Mouse (Mus musculus): Measurements from ENCODE around the gene Crtc2. TPM values are rescaled to one million over a fixed set of nuclear protein-coding genes. Genes with fewer than 3 reads are reported as not detected.

The Crtc2 gene
- polyA plus RNA-seq, 1 experiment from 2014 or later, result 21.1 TPM

- H3K9me3 ChIP-seq, result no peaks in the 10 kb centered on the region
- peaks cover 16% of the 10 kb centered on the region for H3K4me1 ChIP-seq
- H3K9ac ChIP-seq (replicated peaks), result no peak overlapping the region
- no peak for ATAC-seq (replicated peaks)
- no peaks in the 10 kb centered on the region for H3K27me3 ChIP-seq
- WGBS, result 20% methylated on average over 5 of the region's 5 CpGs
- H3K4me3 ChIP-seq, result peak overlapping the region; percentile 41
- no peaks in the 10 kb centered on the region for H3K36me3 ChIP-seq
- H3K4me2 ChIP-seq (replicated peaks), result peak overlapping the region; percentile 78
- H3K27ac ChIP-seq (replicated peaks), result no peak overlapping the region
These were observed 32.8 kb upstream of the Crtc2 start for GRCm38 (mm10) chr3:90221123-90221522.

- H3K36me3 ChIP-seq, result no peaks in the 10 kb centered on the region
- no peak for ATAC-seq (replicated peaks)
- no peaks in the 10 kb centered on the region for H3K9me3 ChIP-seq
- H3K27me3 ChIP-seq, result no peaks in the 10 kb centered on the region
- no peak overlapping the region for H3K27ac ChIP-seq (replicated peaks)
- H3K9ac ChIP-seq (replicated peaks), result no peak overlapping the region
- H3K4me3 ChIP-seq, result no peak overlapping the region
- 88% methylated on average over 4 of the region's 4 CpGs for WGBS
- H3K4me1 ChIP-seq, result peaks cover 16% of the 10 kb centered on the region
- H3K4me2 ChIP-seq (replicated peaks), result no peak overlapping the region
These were observed 31.5 kb upstream of the Crtc2 start for GRCm38 (mm10) chr3:90222455-90222854.

- ATAC-seq (replicated peaks), result no peak
- Histone ChIP-seq H3K36me3 (no peaks in the 10 kb centered on the region), H3K4me2 (replicated peaks) (no peak overlapping the region), H3K9me3 (no peaks in the 10 kb centered on the region), H3K27me3 (no peaks in the 10 kb centered on the region), H3K4me3 (no peak overlapping the region), H3K9ac (replicated peaks) (no peak overlapping the region), H3K4me1 (peaks cover 16% of the 10 kb centered on the region), H3K27ac (replicated peaks) (no peak overlapping the region)
- 93% methylated on average over 3 of the region's 3 CpGs for WGBS
These were observed 31.0 kb upstream of the Crtc2 start for GRCm38 (mm10) chr3:90222941-90223340.

GRCm38 (mm10) chr3:90224331-90224730 lies 29.6 kb upstream of the Crtc2 start:
- Histone ChIP-seq H3K4me2 (replicated peaks) (no peak overlapping the region), H3K4me3 (no peak overlapping the region), H3K4me1 (peaks cover 16% of the 10 kb centered on the region), H3K27me3 (no peaks in the 10 kb centered on the region), H3K36me3 (no peaks in the 10 kb centered on the region), H3K9ac (replicated peaks) (no peak overlapping the region), H3K9me3 (no peaks in the 10 kb centered on the region), H3K27ac (replicated peaks) (no peak overlapping the region)
- WGBS, result 86% methylated on average over 10 of the region's 10 CpGs
- ATAC-seq (replicated peaks), result no peak

- ATAC-seq (replicated peaks), result peak; percentile 23; the same call in 1 of the 2 replicates
- Histone ChIP-seq H3K27me3 (no peaks in the 10 kb centered on the region), H3K4me1 (peaks cover 13% of the 10 kb centered on the region), H3K4me3 (peak overlapping the region; percentile 72), H3K36me3 (peaks cover 24% of the 10 kb centered on the region), H3K9ac (replicated peaks) (peak overlapping the region; percentile 70), H3K9me3 (no peaks in the 10 kb centered on the region), H3K27ac (replicated peaks) (peak overlapping the region; percentile 88), H3K4me2 (replicated peaks) (peak overlapping the region; percentile 62)
- 18% methylated on average over 8 of the region's 8 CpGs for WGBS
These were observed 22.9 kb upstream of the Crtc2 start for GRCm38 (mm10) chr3:90231075-90231474.

- ATAC-seq (replicated peaks), result peak; percentile 98
- Histone ChIP-seq H3K9me3 (no peaks in the 10 kb centered on the region), H3K36me3 (peaks cover 29% of the 10 kb centered on the region), H3K27ac (replicated peaks) (peak within 1 kb of the TSS; percentile 88), H3K4me1 (peaks cover 13% of the 10 kb centered on the region), H3K27me3 (no peaks in the 10 kb centered on the region), H3K9ac (replicated peaks) (peak within 1 kb of the TSS; percentile 70), H3K4me2 (replicated peaks) (peak within 1 kb of the TSS; percentile 62), H3K4me3 (peak within 1 kb of the TSS; percentile 72)
- under 1% methylated on average over 61 of the region's 61 CpGs for WGBS
These were observed 22.2 kb upstream of the Crtc2 start, which contains the start of gene Jtb for GRCm38 (mm10) chr3:90231507-90232333. Gene Jtb (plus strand): TSS chr3:90231597.

GRCm38 (mm10) chr3:90241251-90241650 lies 12.7 kb upstream of the Crtc2 start:
- Histone ChIP-seq H3K9me3 (no peaks in the 10 kb centered on the region), H3K27me3 (no peaks in the 10 kb centered on the region), H3K4me2 (replicated peaks) (no peak overlapping the region), H3K36me3 (peaks cover 3% of the 10 kb centered on the region; the same call in 1 of the 2 replicates), H3K4me3 (no peak overlapping the region), H3K9ac (replicated peaks) (no peak overlapping the region), H3K4me1 (peaks cover 13% of the 10 kb centered on the region), H3K27ac (replicated peaks) (no peak overlapping the region)
- ATAC-seq (replicated peaks), result no peak
- 93% methylated on average over 2 of the region's 2 CpGs for WGBS

- WGBS, result 87% methylated on average over 10 of the region's 10 CpGs
- H3K9me3 ChIP-seq, result no peaks in the 10 kb centered on the region
- ATAC-seq (replicated peaks), result no peak
These were observed 12.1 kb upstream of the Crtc2 start for GRCm38 (mm10) chr3:90241669-90242358.

GRCm38 (mm10) chr3:90242984-90243775 lies 10.8 kb upstream of the Crtc2 start, which contains the start of gene Creb3l4:
Gene Creb3l4 (minus strand): TSS chr3:90243512.
- Histone ChIP-seq H3K4me1 (peaks cover 18% of the 10 kb centered on the region), H3K27ac (replicated peaks) (peak within 1 kb of the TSS; percentile 55), H3K4me3 (peak within 1 kb of the TSS; percentile 35), H3K9ac (replicated peaks) (peak within 1 kb of the TSS; percentile 35; the same call in 1 of the 2 replicates), H3K9me3 (no peaks in the 10 kb centered on the region), H3K36me3 (no peaks in the 10 kb centered on the region), H3K27me3 (no peaks in the 10 kb centered on the region), H3K4me2 (replicated peaks) (peak within 1 kb of the TSS; percentile 52)
- WGBS, result 1% methylated on average over 19 of the region's 19 CpGs
- peak; percentile 59 for ATAC-seq (replicated peaks)

More at GRCm38 (mm10) chr3:90241669-90242358, 12.1 kb upstream of the Crtc2 start:
- Histone ChIP-seq H3K4me1 (peaks cover 13% of the 10 kb centered on the region), H3K36me3 (no peaks in the 10 kb centered on the region), H3K4me2 (replicated peaks) (no peak overlapping the region), H3K27me3 (no peaks in the 10 kb centered on the region), H3K27ac (replicated peaks) (no peak overlapping the region), H3K9ac (replicated peaks) (no peak overlapping the region), H3K4me3 (no peak overlapping the region)

- H3K4me2 ChIP-seq (replicated peaks), result no peak overlapping the region
- no peaks in the 10 kb centered on the region for H3K27me3 ChIP-seq
- H3K4me1 ChIP-seq, result peaks cover 30% of the 10 kb centered on the region
- H3K9me3 ChIP-seq, result no peaks in the 10 kb centered on the region
- ATAC-seq (replicated peaks), result no peak
- WGBS, result 49% methylated on average over 2 of the region's 2 CpGs
- H3K27ac ChIP-seq (replicated peaks), result no peak overlapping the region
- no peak overlapping the region for H3K9ac ChIP-seq (replicated peaks)
- no peaks in the 10 kb centered on the region for H3K36me3 ChIP-seq
- H3K4me3 ChIP-seq, result no peak overlapping the region
These were observed 8.6 kb upstream of the Crtc2 start for GRCm38 (mm10) chr3:90245406-90245805.

- WGBS, result 0% methylated on average over 3 of the region's 3 CpGs
- Histone ChIP-seq H3K36me3 (peaks cover 5% of the 10 kb centered on the region; the same call in 1 of the 2 replicates), H3K27me3 (no peaks in the 10 kb centered on the region), H3K27ac (replicated peaks) (peak overlapping the region; percentile 84), H3K9me3 (no peaks in the 10 kb centered on the region), H3K4me2 (replicated peaks) (peak overlapping the region; percentile 84), H3K4me1 (peaks cover 29% of the 10 kb centered on the region), H3K9ac (replicated peaks) (peak overlapping the region; percentile 42), H3K4me3 (peak overlapping the region; percentile 88)
- peak; percentile 26; the same call in 1 of the 2 replicates for ATAC-seq (replicated peaks)
These were observed 6.4 kb upstream of the Crtc2 start for GRCm38 (mm10) chr3:90247630-90247959.

Data from forebrain, embryonic 15.5 days (tissue).